Mouse (Mus musculus): ENCODE results near the gene Bpnt1. TPM values are rescaled to one million over a fixed set of nuclear protein-coding genes. Genes with fewer than 3 reads are reported as not detected.

Gene Bpnt1
- polyA plus RNA-seq (2015; fragmentation: Nextera tagmentation; extraction: Ambion mirVana) = 61.8 and 64.0 TPM in 2 replicates

DNA sequence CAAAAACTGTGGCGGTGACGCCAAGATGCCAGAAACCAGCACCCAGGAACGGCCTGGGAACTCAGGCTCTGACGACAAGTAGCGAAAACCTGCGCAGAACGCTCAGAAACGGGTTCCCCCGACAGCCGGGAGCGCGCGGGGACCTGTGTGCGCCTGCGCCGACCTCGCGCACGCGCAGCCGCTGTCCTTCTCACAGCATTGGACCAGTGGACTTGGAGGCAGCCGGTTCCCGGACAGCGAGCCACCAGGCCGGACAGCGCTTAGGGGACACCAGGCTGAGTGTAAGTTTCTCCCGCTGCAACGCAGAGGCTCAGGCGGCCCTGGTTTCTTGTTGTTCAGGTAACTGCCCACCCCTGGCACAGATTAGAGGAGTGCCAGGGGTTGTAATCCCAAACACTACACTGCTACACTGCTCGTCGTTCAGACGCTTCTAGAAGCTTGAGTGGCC, at the start of gene Bpnt1:
Gene Bpnt1, plus strand, starts transcription at position 167 of the 448 bp plus-strand sequence.
- under 1% methylated on average over 32 of the region's 32 CpGs for WGBS
- H3K9ac ChIP-seq (ENCODE audit: low read length) = peak within 1 kb of the TSS; percentile 72

DNA sequence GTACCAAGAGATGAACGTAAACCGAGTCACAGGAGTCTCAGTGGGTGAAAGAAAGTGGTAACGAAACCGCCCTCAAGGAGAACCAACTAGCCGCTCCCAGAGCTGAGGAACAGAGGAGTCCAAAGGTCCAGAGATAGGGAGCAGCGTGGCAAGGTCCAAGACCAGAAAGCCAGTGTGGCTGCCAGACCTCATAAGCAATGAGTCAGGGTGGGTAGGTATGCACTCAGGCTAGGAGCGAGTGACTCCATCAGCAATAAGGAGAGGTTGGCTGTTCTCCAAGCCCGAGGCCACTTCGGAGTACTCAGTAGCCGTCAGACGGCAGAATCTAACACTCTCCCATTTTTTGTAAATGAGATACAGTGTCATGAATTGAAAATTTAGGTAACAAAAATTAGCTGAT, 49.1 kb upstream of the Bpnt1 start:
- peak; percentile 83 for DNase-seq (ENCODE audit: low spot score)
- ATAC-seq (ENCODE audit: low FRiP score, low TSS enrichment) = peak; percentile 98
- Histone ChIP-seq H3K27ac (replicated peaks) (peak overlapping the region; percentile 45; the same call in 1 of the 2 replicates), H3K4me2 (replicated peaks; ENCODE audit: low read depth) (no peak overlapping the region), H3K4me3 (ENCODE audit: low read depth, low read length) (no peak overlapping the region), H3K27me3 (ENCODE audit: control insufficient read depth, insufficient read depth, low read length) (no peaks in the 10 kb centered on the region), H3K36me3 (ENCODE audit: control insufficient read depth, insufficient read depth, low read length) (peaks cover 25% of the 10 kb centered on the region), H3K4me1 (replicated peaks; ENCODE audit: control insufficient read depth, insufficient read depth) (no peaks in the 10 kb centered on the region), H3K9me3 (ENCODE audit: control insufficient read depth, low read length) (no peaks in the 10 kb centered on the region), H3K9ac (ENCODE audit: low read length) (no peak overlapping the region)
- WGBS = 78% methylated on average over 11 of the region's 11 CpGs
- TF ChIP-seq CTCF (IDR thresholded peaks at IDR 0.05; ENCODE audit: low read depth) = no peak
- TF ChIP-seq EP300 (optimal IDR thresholded peaks at IDR 0.05) = no peak

More for the DNA sequence above, at the start of gene Bpnt1:
- Histone ChIP-seq H3K27me3 (ENCODE audit: control insufficient read depth, insufficient read depth, low read length) (no peaks in the 10 kb centered on the region), H3K4me1 (replicated peaks; ENCODE audit: control insufficient read depth, insufficient read depth) (no peaks in the 10 kb centered on the region), H3K4me2 (replicated peaks; ENCODE audit: low read depth) (peak within 1 kb of the TSS; percentile 67), H3K36me3 (ENCODE audit: control insufficient read depth, insufficient read depth, low read length) (no peaks in the 10 kb centered on the region), H3K4me3 (ENCODE audit: low read depth, low read length) (peak within 1 kb of the TSS; percentile 62), H3K9me3 (ENCODE audit: control insufficient read depth, low read length) (no peaks in the 10 kb centered on the region), H3K27ac (replicated peaks) (peak within 1 kb of the TSS; percentile 82)
- TF ChIP-seq EP300 (optimal IDR thresholded peaks at IDR 0.05) = no peak
- no peak for TF ChIP-seq CTCF (IDR thresholded peaks at IDR 0.05; ENCODE audit: low read depth)
- DNase-seq (ENCODE audit: low spot score) (peak; percentile 91), ATAC-seq (ENCODE audit: low FRiP score, low TSS enrichment) (peak; percentile 85)

DNA sequence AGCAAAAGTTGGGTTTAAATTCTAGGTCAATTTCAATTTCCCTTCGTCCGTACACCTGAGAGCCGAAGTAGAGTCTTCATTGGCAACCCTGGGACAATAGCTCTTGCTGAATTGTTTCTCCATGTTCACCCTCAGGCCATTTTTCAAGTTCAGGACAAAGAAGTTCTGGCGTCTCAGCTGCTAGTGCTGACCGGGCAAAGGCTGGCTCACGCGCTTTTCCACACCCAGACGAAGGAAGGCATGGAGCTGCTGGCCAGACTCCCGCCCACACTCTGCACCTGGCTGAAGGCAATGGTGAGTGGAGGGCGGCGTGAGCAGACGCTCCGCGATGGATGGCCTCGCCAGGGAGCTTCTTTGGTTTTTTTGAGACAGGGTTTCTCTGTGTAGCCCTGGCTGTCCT, 48.7 kb upstream of the Bpnt1 start:
- Histone ChIP-seq H3K4me3 (ENCODE audit: low read depth, low read length) (no peak overlapping the region), H3K4me2 (replicated peaks; ENCODE audit: low read depth) (no peak overlapping the region), H3K27me3 (ENCODE audit: control insufficient read depth, insufficient read depth, low read length) (no peaks in the 10 kb centered on the region), H3K9ac (ENCODE audit: low read length) (no peak overlapping the region), H3K4me1 (replicated peaks; ENCODE audit: control insufficient read depth, insufficient read depth) (no peaks in the 10 kb centered on the region), H3K36me3 (ENCODE audit: control insufficient read depth, insufficient read depth, low read length) (peaks cover 21% of the 10 kb centered on the region; the same call in 1 of the 2 replicates), H3K9me3 (ENCODE audit: control insufficient read depth, low read length) (no peaks in the 10 kb centered on the region), H3K27ac (replicated peaks) (no peak overlapping the region; the same call in 1 of the 2 replicates)
- ATAC-seq (ENCODE audit: low FRiP score, low TSS enrichment) = peak; percentile 45
- no peak for TF ChIP-seq EP300 (optimal IDR thresholded peaks at IDR 0.05)
- no peak for TF ChIP-seq CTCF (IDR thresholded peaks at IDR 0.05; ENCODE audit: low read depth)
- peak; percentile 30 for DNase-seq (ENCODE audit: low spot score)
- WGBS = 90% methylated on average over 15 of the region's 15 CpGs

DNA sequence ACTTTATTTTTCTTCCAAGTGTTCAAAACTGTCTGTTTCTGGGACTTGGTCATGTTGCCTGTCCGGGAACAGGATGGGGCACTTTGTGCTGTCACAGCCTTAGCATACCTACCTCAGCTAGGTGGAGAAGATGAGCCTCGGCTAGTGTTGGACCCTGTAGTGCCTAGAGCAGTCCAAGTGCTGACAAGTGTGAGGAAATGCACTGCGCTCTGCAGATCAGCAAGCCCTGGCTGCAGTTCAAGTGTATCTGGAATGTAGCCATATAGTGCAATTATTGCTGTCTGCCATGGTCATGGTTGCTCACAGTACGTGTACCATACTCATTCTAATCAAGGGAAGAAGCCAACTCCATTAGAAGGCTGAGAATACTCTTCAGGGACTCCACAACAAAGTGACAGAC, 47.2 kb upstream of the Bpnt1 start:
- 40% methylated on average over 4 of the region's 4 CpGs for WGBS
- H3K9me3 ChIP-seq (ENCODE audit: control insufficient read depth, low read length) = no peaks in the 10 kb centered on the region
- no peak for TF ChIP-seq CTCF (IDR thresholded peaks at IDR 0.05; ENCODE audit: low read depth)
- no peak for TF ChIP-seq EP300 (optimal IDR thresholded peaks at IDR 0.05)

DNA sequence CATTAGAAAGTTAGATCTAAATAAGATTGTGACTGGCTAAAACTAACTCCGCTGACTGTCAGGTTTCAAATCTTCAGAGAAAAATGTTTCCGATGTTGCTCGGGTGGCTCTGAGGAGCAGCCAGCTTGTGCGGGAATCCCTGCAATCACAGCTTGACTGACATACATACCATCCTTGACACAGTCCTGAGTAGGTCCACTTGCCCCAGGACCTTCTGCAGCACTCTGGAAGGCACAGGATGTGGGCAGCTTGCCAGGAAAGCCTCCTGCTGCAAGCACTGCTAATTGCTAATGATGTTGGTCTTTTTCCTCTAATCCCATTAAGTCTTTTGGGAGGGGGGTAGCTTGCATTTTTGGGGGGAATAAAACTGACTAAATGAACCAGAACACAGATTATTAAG, 46.8 kb upstream of the Bpnt1 start:
- 0 out of 2 replicates have a peak overlapping the region, but pooled peaks have one; percentile 8 for H3K27ac ChIP-seq (replicated peaks)
- no peak overlapping the region for H3K4me3 ChIP-seq (ENCODE audit: low read depth, low read length)
- DNase-seq (ENCODE audit: low spot score) (peak; percentile 41), ATAC-seq (ENCODE audit: low FRiP score, low TSS enrichment) (no peak)
- H3K9ac ChIP-seq (ENCODE audit: low read length) = no peak overlapping the region
- H3K9me3 ChIP-seq (ENCODE audit: control insufficient read depth, low read length) = no peaks in the 10 kb centered on the region
- no peak overlapping the region for H3K4me2 ChIP-seq (replicated peaks; ENCODE audit: low read depth)
- TF ChIP-seq EP300 (optimal IDR thresholded peaks at IDR 0.05) (no peak), CTCF (IDR thresholded peaks at IDR 0.05; ENCODE audit: low read depth) (no peak)
- no peaks in the 10 kb centered on the region for H3K4me1 ChIP-seq (replicated peaks; ENCODE audit: control insufficient read depth, insufficient read depth)
- peaks cover 15% of the 10 kb centered on the region; the same call in 1 of the 2 replicates for H3K36me3 ChIP-seq (ENCODE audit: control insufficient read depth, insufficient read depth, low read length)
- H3K27me3 ChIP-seq (ENCODE audit: control insufficient read depth, insufficient read depth, low read length) = no peaks in the 10 kb centered on the region
- WGBS = 80% methylated on average over 4 of the region's 4 CpGs

More for the DNA sequence above, 47.2 kb upstream of the Bpnt1 start:
- Histone ChIP-seq H3K4me1 (replicated peaks; ENCODE audit: control insufficient read depth, insufficient read depth) (no peaks in the 10 kb centered on the region), H3K27ac (replicated peaks) (0 out of 2 replicates have a peak overlapping the region, but pooled peaks have one; percentile 8), H3K4me2 (replicated peaks; ENCODE audit: low read depth) (no peak overlapping the region), H3K27me3 (ENCODE audit: control insufficient read depth, insufficient read depth, low read length) (no peaks in the 10 kb centered on the region), H3K4me3 (ENCODE audit: low read depth, low read length) (no peak overlapping the region), H3K36me3 (ENCODE audit: control insufficient read depth, insufficient read depth, low read length) (peaks cover 14% of the 10 kb centered on the region; the same call in 1 of the 2 replicates), H3K9ac (ENCODE audit: low read length) (no peak overlapping the region)
- no peak for DNase-seq (ENCODE audit: low spot score)
- no peak for ATAC-seq (ENCODE audit: low FRiP score, low TSS enrichment)

DNA sequence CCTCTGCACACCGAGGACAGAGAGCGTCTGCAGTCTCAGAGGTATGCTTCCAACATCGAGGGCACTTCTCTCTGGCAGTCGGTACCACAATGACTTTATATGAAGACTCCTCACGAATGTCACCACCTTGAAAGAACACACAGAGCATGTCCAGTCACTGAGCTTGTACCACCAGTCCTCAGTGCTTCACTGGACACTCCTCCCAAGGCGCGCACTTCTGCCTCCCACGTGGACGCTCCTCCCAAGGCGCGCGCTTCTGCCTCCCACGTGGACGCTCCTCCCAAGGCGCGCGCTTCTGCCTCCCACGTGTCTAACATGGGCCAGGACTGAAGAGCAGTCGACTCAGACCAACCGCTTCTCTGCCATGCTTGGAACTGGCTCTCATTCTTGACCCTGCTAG, 44.9 kb upstream of the Bpnt1 start:
- Histone ChIP-seq H3K4me3 (ENCODE audit: low read depth, low read length) (no peak overlapping the region), H3K4me2 (replicated peaks; ENCODE audit: low read depth) (no peak overlapping the region), H3K9me3 (ENCODE audit: control insufficient read depth, low read length) (no peaks in the 10 kb centered on the region), H3K36me3 (ENCODE audit: control insufficient read depth, insufficient read depth, low read length) (peaks cover 17% of the 10 kb centered on the region), H3K9ac (ENCODE audit: low read length) (no peak overlapping the region), H3K4me1 (replicated peaks; ENCODE audit: control insufficient read depth, insufficient read depth) (no peaks in the 10 kb centered on the region), H3K27me3 (ENCODE audit: control insufficient read depth, insufficient read depth, low read length) (no peaks in the 10 kb centered on the region), H3K27ac (replicated peaks) (no peak overlapping the region)
- WGBS = 91% methylated on average over 20 of the region's 20 CpGs
- ATAC-seq (ENCODE audit: low FRiP score, low TSS enrichment) (no peak), DNase-seq (ENCODE audit: low spot score) (no peak)
- TF ChIP-seq CTCF (IDR thresholded peaks at IDR 0.05; ENCODE audit: low read depth) (no peak), EP300 (optimal IDR thresholded peaks at IDR 0.05) (no peak)
